Mouse (Mus musculus): ENCODE measurements at regions not wholly inside any gene's neighbourhood (a gene's known extent, or its start where the extent isn't known, plus 50 kb on each side); places are given as distances from the start of the nearest gene placed in this dataset.

DNA sequence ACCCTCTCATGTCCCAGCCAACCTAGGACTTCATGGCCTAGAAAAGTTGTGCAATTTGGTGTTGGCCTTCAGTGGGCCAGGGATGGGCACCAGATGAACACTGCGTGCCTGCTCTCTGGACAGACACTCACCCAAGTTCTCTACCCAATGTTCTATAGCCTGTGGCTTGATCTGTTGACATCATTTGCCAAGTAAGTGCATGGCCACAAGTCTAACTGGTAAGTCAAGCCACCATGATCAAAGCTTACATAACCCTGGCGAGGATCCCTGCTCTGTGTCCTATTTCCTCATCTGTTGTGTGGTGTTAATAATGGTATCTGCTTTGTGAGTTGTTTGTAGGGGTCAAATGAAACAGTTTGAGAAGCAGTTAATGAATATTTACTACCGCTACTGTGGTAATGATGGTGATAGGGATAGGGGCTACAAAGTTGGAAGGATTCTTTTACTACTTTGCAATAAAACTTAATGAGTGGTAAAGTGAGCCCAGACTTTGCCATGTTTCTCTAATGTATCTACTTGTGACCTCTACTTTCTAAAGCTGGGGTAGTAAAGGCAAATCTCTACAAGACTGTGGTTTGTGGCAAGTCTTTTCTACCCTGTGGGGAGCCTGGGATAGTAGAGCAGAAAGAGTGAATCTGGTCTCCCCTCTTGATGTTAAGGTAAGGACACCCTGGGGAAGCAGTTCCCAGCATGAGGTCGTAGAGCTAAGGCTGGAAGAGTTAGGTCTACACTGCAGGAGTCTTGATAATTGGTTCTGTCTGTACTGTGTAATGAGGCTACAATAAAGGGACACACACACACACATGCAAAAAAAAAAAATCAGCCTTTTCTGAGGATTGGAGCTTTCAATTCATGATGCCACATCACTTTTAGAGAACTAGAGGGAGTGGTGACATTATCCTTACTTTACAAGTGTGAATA lies 183.3 kb upstream of the Cpeb2 start:
- H3K4me2 ChIP-seq (ENCODE audit: low read depth, low read length), result no peak overlapping the region
- no peak for DNase-seq (ENCODE audit: low spot score)

DNA sequence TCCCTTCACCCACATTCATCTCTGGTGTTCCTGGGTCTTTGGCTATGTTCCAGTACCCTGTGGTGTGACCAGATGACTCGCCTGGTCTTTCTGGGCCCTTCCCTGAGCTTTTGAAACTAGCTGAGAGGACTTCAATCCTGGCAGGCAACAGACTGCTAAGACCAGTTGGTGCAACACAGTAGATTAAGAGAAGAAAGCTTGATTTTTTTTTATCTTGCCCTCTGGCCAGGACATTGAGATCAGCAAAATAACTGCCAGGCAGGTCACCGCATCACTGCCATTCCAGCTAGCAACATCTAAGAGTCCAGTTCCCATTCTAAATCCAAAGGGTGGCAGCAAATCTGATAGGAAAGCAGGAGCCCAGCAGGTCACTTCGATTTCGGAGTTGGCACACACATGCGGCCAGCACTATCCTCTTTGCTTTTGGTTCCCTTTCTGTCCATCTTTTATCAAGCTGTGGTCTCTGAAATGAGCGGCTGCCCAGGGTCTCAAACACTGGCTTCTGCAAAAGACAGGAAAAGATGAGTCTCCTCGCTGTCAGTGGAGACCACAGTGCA lies 181.9 kb upstream of the Cpeb2 start:
- ATAC-seq (replicated peaks; ENCODE audit: insufficient number of reproducible peaks, low FRiP score, low TSS enrichment, low read depth), result no peak
- H3K9me3 ChIP-seq (replicated peaks; ENCODE audit: control insufficient read depth, low read length), result no peaks in the 10 kb centered on the region
- H3K4me1 ChIP-seq (ENCODE audit: control insufficient read depth, insufficient read depth, low read length), result no peaks in the 10 kb centered on the region
- DNase-seq (ENCODE audit: low spot score), result no peak
- H3K27ac ChIP-seq (replicated peaks; ENCODE audit: low read depth, low read length), result no peak overlapping the region
- WGBS, result 90% methylated on average over 7 of the region's 7 CpGs
- no peaks in the 10 kb centered on the region for H3K27me3 ChIP-seq (ENCODE audit: control insufficient read depth, insufficient read depth, low read length)
- H3K4me3 ChIP-seq (ENCODE audit: low read depth, low read length), result no peak overlapping the region
- no peak overlapping the region for H3K4me2 ChIP-seq (ENCODE audit: low read depth, low read length)
- no peak overlapping the region for H3K9ac ChIP-seq (replicated peaks; ENCODE audit: low read length)
- no peaks in the 10 kb centered on the region for H3K36me3 ChIP-seq (replicated peaks; ENCODE audit: control insufficient read depth, insufficient read depth, low read depth, low read length)

More for the DNA sequence above, 183.3 kb upstream of the Cpeb2 start:
- Histone ChIP-seq H3K4me3 (ENCODE audit: low read depth, low read length) (no peak overlapping the region), H3K9ac (replicated peaks; ENCODE audit: low read length) (no peak overlapping the region), H3K4me1 (ENCODE audit: control insufficient read depth, insufficient read depth, low read length) (no peaks in the 10 kb centered on the region), H3K9me3 (replicated peaks; ENCODE audit: control insufficient read depth, low read length) (no peaks in the 10 kb centered on the region), H3K36me3 (replicated peaks; ENCODE audit: control insufficient read depth, insufficient read depth, low read depth, low read length) (no peaks in the 10 kb centered on the region), H3K27me3 (ENCODE audit: control insufficient read depth, insufficient read depth, low read length) (no peaks in the 10 kb centered on the region), H3K27ac (replicated peaks; ENCODE audit: low read depth, low read length) (no peak overlapping the region)
- 80% methylated on average over 4 of the region's 4 CpGs for WGBS
- no peak for ATAC-seq (replicated peaks; ENCODE audit: insufficient number of reproducible peaks, low FRiP score, low TSS enrichment, low read depth)

DNA sequence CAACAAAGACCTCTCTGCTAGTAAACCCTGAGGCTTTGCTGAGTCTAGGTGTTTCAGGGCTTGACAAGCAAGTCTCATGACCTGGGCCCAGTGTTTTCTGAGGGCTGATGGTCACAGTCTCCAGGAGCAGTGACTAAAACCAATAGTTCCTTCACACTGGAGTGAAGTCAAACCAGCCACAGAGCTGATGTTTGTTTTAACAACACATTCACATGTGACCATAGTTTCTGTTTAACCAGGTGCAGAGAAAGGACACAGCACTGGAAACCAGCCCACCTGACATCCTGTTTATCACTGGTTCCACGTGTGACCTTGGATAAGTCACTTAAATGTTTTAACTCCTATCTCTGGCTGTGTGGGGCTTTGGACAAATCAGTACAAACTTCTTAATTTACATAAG lies 180.3 kb upstream of the Cpeb2 start:
- no peaks in the 10 kb centered on the region for H3K36me3 ChIP-seq (replicated peaks; ENCODE audit: control insufficient read depth, insufficient read depth, low read depth, low read length)
- H3K9me3 ChIP-seq (replicated peaks; ENCODE audit: control insufficient read depth, low read length), result no peaks in the 10 kb centered on the region
- no peak overlapping the region for H3K27ac ChIP-seq (replicated peaks; ENCODE audit: low read depth, low read length)
- H3K4me2 ChIP-seq (ENCODE audit: low read depth, low read length), result no peak overlapping the region
- H3K9ac ChIP-seq (replicated peaks; ENCODE audit: low read length), result no peak overlapping the region
- H3K4me3 ChIP-seq (ENCODE audit: low read depth, low read length), result no peak overlapping the region
- DNase-seq (ENCODE audit: low spot score) (no peak), ATAC-seq (replicated peaks; ENCODE audit: insufficient number of reproducible peaks, low FRiP score, low TSS enrichment, low read depth) (no peak)
- no peaks in the 10 kb centered on the region for H3K4me1 ChIP-seq (ENCODE audit: control insufficient read depth, insufficient read depth, low read length)
- 50% methylated on average over 1 of the region's 1 CpGs for whole genome bisulfite sequencing
- no peaks in the 10 kb centered on the region for H3K27me3 ChIP-seq (ENCODE audit: control insufficient read depth, insufficient read depth, low read length)

DNA sequence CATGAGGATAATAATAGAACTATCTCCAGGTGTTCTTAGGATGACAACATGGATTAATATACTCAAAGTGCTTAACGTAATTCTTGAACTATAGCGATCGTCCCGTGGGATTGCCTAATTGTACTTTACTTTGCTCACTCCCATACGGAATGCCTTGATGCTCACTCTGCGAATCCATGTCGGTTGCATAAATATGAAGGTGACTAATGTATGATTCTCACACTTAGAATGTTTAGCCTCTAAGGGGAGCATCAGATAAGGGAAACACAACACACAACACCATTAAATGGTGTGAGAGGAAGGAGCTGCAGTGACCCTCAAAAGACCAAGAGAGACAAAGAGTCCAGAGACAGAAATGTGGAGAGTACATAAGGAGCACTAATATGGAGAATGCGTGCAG lies 178.4 kb upstream of the Cpeb2 start:
- no peaks in the 10 kb centered on the region for H3K4me1 ChIP-seq (ENCODE audit: control insufficient read depth, insufficient read depth, low read length)
- H3K9ac ChIP-seq (replicated peaks; ENCODE audit: low read length), result no peak overlapping the region
- no peaks in the 10 kb centered on the region for H3K36me3 ChIP-seq (replicated peaks; ENCODE audit: control insufficient read depth, insufficient read depth, low read depth, low read length)
- no peaks in the 10 kb centered on the region for H3K27me3 ChIP-seq (ENCODE audit: control insufficient read depth, insufficient read depth, low read length)
- DNase-seq (ENCODE audit: low spot score) (no peak), ATAC-seq (replicated peaks; ENCODE audit: insufficient number of reproducible peaks, low FRiP score, low TSS enrichment, low read depth) (no peak)
- H3K9me3 ChIP-seq (replicated peaks; ENCODE audit: control insufficient read depth, low read length), result no peaks in the 10 kb centered on the region
- no peak overlapping the region for H3K27ac ChIP-seq (replicated peaks; ENCODE audit: low read depth, low read length)
- WGBS, result 90% methylated on average over 8 of the region's 8 CpGs
- no peak overlapping the region for H3K4me3 ChIP-seq (ENCODE audit: low read depth, low read length)
- no peak overlapping the region for H3K4me2 ChIP-seq (ENCODE audit: low read depth, low read length)

DNA sequence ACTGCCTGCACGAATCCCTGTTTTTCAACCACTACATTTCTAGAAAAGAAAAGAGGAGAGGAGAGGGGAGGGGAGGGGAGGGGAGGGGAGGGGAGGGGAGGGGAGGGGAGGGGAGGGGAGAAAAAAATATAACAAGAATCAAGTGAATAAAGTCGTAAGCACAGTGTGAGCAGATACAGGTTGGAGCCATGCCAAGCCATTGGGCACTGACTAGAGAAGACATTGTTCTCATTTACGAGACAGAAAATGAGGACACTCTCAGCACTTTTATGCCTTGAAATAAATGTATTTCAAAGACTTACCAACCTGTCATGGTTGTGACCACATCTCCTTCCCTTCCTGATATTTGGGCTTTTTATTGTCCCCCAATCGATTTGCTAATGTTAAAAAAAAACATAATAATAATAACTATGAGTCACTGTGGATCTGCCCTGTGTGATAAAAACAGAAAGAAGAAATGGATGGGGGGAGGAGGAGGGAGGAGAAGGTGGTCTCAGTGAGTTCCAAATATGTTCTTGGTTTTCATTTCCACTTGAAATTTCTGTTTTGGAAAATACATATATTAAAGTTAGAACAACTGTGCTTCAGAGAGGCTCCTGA lies 177.8 kb upstream of the Cpeb2 start:
- Histone ChIP-seq H3K4me1 (ENCODE audit: control insufficient read depth, insufficient read depth, low read length) (no peaks in the 10 kb centered on the region), H3K27ac (replicated peaks; ENCODE audit: low read depth, low read length) (no peak overlapping the region), H3K9ac (replicated peaks; ENCODE audit: low read length) (no peak overlapping the region), H3K9me3 (replicated peaks; ENCODE audit: control insufficient read depth, low read length) (no peaks in the 10 kb centered on the region), H3K27me3 (ENCODE audit: control insufficient read depth, insufficient read depth, low read length) (no peaks in the 10 kb centered on the region), H3K4me3 (ENCODE audit: low read depth, low read length) (no peak overlapping the region), H3K4me2 (ENCODE audit: low read depth, low read length) (no peak overlapping the region), H3K36me3 (replicated peaks; ENCODE audit: control insufficient read depth, insufficient read depth, low read depth, low read length) (no peaks in the 10 kb centered on the region)
- ATAC-seq (replicated peaks; ENCODE audit: insufficient number of reproducible peaks, low FRiP score, low TSS enrichment, low read depth) (no peak), DNase-seq (ENCODE audit: low spot score) (no peak)
- WGBS, result 86% methylated on average over 4 of the region's 4 CpGs

DNA sequence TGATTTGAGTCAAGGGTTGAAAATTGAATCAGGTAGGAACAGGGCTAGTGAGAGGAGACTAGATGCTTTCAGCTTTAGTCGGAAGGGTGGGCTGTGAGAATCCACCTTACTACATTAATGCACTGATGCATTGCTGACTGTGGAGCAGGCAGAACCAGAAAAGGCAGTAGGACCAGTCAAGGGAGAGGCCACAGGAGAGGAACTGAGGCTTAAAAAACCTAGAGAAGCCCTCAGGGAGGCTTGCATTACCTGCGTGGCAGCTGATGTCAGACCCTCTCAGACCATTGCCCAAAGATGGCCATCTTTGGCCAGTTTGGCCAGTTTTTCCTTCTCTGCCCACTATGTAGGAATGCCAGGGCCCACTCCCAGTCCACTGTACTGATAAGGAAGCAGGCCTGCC lies 176.5 kb upstream of the Cpeb2 start:
- WGBS, result 91% methylated on average over 2 of the region's 2 CpGs
- no peaks in the 10 kb centered on the region for H3K4me1 ChIP-seq (ENCODE audit: control insufficient read depth, insufficient read depth, low read length)
- H3K4me2 ChIP-seq (ENCODE audit: low read depth, low read length), result no peak overlapping the region
- H3K9ac ChIP-seq (replicated peaks; ENCODE audit: low read length), result no peak overlapping the region
- H3K4me3 ChIP-seq (ENCODE audit: low read depth, low read length), result no peak overlapping the region
- H3K9me3 ChIP-seq (replicated peaks; ENCODE audit: control insufficient read depth, low read length), result no peaks in the 10 kb centered on the region
- H3K36me3 ChIP-seq (replicated peaks; ENCODE audit: control insufficient read depth, insufficient read depth, low read depth, low read length), result no peaks in the 10 kb centered on the region
- no peak for ATAC-seq (replicated peaks; ENCODE audit: insufficient number of reproducible peaks, low FRiP score, low TSS enrichment, low read depth)
- H3K27me3 ChIP-seq (ENCODE audit: control insufficient read depth, insufficient read depth, low read length), result no peaks in the 10 kb centered on the region
- no peak overlapping the region for H3K27ac ChIP-seq (replicated peaks; ENCODE audit: low read depth, low read length)
- DNase-seq (ENCODE audit: low spot score), result no peak

DNA sequence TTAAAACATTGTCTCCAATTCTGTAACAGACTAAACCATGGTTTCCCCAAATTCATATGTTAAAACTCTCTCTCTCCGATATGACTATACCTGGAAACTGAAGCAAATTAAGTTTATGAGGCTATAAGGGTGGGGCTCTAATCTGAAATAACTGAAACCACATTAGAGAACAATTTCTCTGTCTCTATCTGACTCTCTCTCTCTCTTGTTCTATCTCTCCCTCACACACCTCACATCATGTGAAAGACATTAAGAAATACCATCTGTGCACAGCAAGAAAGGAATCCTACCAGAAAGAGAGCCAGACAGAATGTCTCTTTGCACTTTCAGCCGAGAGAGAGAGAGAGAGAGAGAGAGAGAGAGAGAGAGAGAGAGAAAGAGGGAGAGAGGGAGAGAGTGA lies 171.7 kb upstream of the Cpeb2 start:
- no peak overlapping the region for H3K27ac ChIP-seq (replicated peaks; ENCODE audit: low read depth, low read length)
- no peaks in the 10 kb centered on the region for H3K27me3 ChIP-seq (ENCODE audit: control insufficient read depth, insufficient read depth, low read length)
- no peak overlapping the region for H3K4me3 ChIP-seq (ENCODE audit: low read depth, low read length)
- H3K36me3 ChIP-seq (replicated peaks; ENCODE audit: control insufficient read depth, insufficient read depth, low read depth, low read length), result no peaks in the 10 kb centered on the region
- DNase-seq (ENCODE audit: low spot score) (no peak), ATAC-seq (replicated peaks; ENCODE audit: insufficient number of reproducible peaks, low FRiP score, low TSS enrichment, low read depth) (no peak)
- no peak overlapping the region for H3K9ac ChIP-seq (replicated peaks; ENCODE audit: low read length)
- no peaks in the 10 kb centered on the region for H3K4me1 ChIP-seq (ENCODE audit: control insufficient read depth, insufficient read depth, low read length)
- H3K9me3 ChIP-seq (replicated peaks; ENCODE audit: control insufficient read depth, low read length), result no peaks in the 10 kb centered on the region
- H3K4me2 ChIP-seq (ENCODE audit: low read depth, low read length), result no peak overlapping the region
- WGBS, result 95% methylated on average over 1 of the region's 2 CpGs

DNA sequence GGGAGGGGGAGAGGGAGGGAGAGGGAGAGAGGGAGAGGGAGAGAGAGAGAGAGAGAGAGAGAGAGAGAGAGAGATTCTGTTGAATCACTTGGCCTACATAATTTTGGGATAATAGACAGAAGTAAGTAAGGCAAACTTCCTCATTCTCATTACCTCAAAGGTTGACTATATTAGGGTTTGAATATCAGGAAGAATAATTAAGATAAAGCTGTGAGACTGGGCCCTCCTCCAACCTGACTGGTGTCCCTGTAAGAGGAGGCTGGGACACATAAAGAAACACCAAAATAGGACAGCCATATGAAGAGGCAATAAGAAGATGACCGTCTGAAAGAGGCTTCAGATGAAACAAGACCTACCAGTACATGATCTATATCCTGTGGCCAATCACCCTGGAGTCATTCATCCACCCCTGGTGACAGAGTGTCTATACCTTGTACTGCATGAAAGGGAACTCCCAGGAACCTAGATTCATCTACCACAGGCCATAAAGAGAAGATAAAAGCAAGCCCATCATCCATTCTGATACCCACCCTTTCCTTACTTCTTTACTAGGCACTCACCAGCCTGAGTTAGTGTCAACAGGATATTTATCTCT lies 171.1 kb upstream of the Cpeb2 start:
- Histone ChIP-seq H3K4me1 (ENCODE audit: control insufficient read depth, insufficient read depth, low read length) (no peaks in the 10 kb centered on the region), H3K4me2 (ENCODE audit: low read depth, low read length) (no peak overlapping the region), H3K27me3 (ENCODE audit: control insufficient read depth, insufficient read depth, low read length) (no peaks in the 10 kb centered on the region), H3K36me3 (replicated peaks; ENCODE audit: control insufficient read depth, insufficient read depth, low read depth, low read length) (no peaks in the 10 kb centered on the region), H3K9ac (replicated peaks; ENCODE audit: low read length) (no peak overlapping the region), H3K9me3 (replicated peaks; ENCODE audit: control insufficient read depth, low read length) (no peaks in the 10 kb centered on the region), H3K27ac (replicated peaks; ENCODE audit: low read depth, low read length) (no peak overlapping the region), H3K4me3 (ENCODE audit: low read depth, low read length) (no peak overlapping the region)
- DNase-seq (ENCODE audit: low spot score) (no peak), ATAC-seq (replicated peaks; ENCODE audit: insufficient number of reproducible peaks, low FRiP score, low TSS enrichment, low read depth) (no peak)
- WGBS, result 75% methylated on average over 1 of the region's 1 CpGs
